Mouse (Mus musculus): Measurements from ENCODE around the gene Slc52a3. TPM values are rescaled to one million over a fixed set of nuclear protein-coding genes. Genes with fewer than 3 reads are reported as not detected.
"Not testable (repeated sequence)": the region's sequence is repeated elsewhere in the genome, so short reads cannot be mapped to it uniquely, and the experiment has no call there.

Gene Slc52a3
- polyA plus RNA-seq, 2 experiments, result 2.7 to 3.6 TPM

DNA sequence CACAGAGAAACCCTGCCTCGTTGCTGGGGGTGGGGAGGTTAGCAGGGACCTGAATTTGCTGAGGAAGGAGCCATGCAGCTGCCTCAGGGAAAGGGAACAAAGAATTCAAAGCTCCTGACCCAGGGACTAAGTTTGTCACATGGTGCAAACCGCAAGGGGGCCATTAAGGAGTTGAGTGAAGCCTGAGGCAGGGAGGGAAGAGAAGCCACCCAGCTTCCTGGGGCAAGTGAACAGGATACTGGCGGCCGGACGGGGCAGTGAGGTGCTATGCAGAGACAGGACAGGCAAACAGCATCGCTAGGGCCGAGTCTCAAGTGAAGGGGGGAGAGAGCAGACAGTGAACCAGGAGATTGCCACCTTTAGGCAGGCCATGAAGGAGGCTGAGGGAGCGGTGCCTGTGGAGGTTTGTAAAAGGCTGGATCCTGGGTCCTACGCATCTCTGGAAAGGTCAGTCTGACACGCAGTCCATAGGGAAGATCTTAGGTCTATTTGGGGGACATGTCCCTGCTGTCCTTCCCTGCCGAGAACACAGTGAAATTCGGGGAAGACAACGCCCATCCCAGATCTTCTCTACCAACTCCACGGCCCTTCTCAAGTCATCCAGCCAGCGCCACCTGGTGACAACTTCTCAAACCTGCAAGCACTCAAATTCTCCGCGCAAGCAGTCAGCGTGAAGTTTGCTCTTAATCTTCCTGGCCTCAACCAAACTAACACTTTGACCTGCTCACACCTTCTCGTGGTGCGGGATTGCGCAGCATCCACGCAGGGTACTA is 1.8 kb upstream of the Slc52a3 start:
- peak; percentile 71 for DNase-seq (ENCODE audit: low spot score)
- Histone ChIP-seq H3K9me3 (ENCODE audit: control insufficient read depth, low read length) (no peaks in the 10 kb centered on the region), H3K4me1 (ENCODE audit: control insufficient read depth, insufficient read depth, low read length) (no peaks in the 10 kb centered on the region), H3K36me3 (ENCODE audit: control insufficient read depth, insufficient read depth, low read length) (no peaks in the 10 kb centered on the region), H3K9ac (ENCODE audit: low read depth, low read length, severe bottlenecking) (no peak overlapping the region), H3K27ac (replicated peaks; ENCODE audit: low read depth, low read length) (no peak overlapping the region), H3K4me3 (replicated peaks; ENCODE audit: low read length) (0 out of 2 replicates have a peak overlapping the region, but pooled peaks have one; percentile 12), H3K27me3 (ENCODE audit: control insufficient read depth, insufficient read depth, low read length) (peaks cover 25% of the 10 kb centered on the region), H3K4me2 (replicated peaks; ENCODE audit: low read depth, low read length, severe bottlenecking) (peak overlapping the region; percentile 38)
- no peak for TF ChIP-seq POLR2A (IDR thresholded peaks at IDR 0.05; ENCODE audit: borderline replicate concordance, extremely low read depth, insufficient read depth, insufficient read length)
- 6% methylated on average over 21 of the region's 22 CpGs for whole genome bisulfite sequencing
- peak; percentile 58; the same call in 1 of the 2 replicates for ATAC-seq (ENCODE audit: low FRiP score, low read depth)

GRCm38 (mm10) chr2:151997190-151997575 is 872 bp downstream of the Slc52a3 start:
- not testable (repeated sequence) for H3K4me1 ChIP-seq (ENCODE audit: control insufficient read depth, insufficient read depth, low read length); ATAC-seq (ENCODE audit: low FRiP score, low read depth); H3K27ac ChIP-seq (replicated peaks; ENCODE audit: low read depth, low read length); H3K36me3 ChIP-seq (ENCODE audit: control insufficient read depth, insufficient read depth, low read length); H3K9ac ChIP-seq (ENCODE audit: low read depth, low read length, severe bottlenecking); H3K4me2 ChIP-seq (replicated peaks; ENCODE audit: low read depth, low read length, severe bottlenecking); H3K4me3 ChIP-seq (replicated peaks; ENCODE audit: low read length); H3K9me3 ChIP-seq (ENCODE audit: control insufficient read depth, low read length); DNase-seq (ENCODE audit: low spot score)
- peaks cover 40% of the 10 kb centered on the region for H3K27me3 ChIP-seq (ENCODE audit: control insufficient read depth, insufficient read depth, low read length)
- 49% methylated on average over 2 of the region's 2 CpGs for WGBS

- no peaks in the 10 kb centered on the region for H3K4me1 ChIP-seq (ENCODE audit: control insufficient read depth, insufficient read depth, low read length)
- H3K9ac ChIP-seq (ENCODE audit: low read depth, low read length, severe bottlenecking), result no peak overlapping the region
- H3K4me2 ChIP-seq (replicated peaks; ENCODE audit: low read depth, low read length, severe bottlenecking), result no peak overlapping the region
- no peaks in the 10 kb centered on the region for H3K36me3 ChIP-seq (ENCODE audit: control insufficient read depth, insufficient read depth, low read length)
- TF ChIP-seq POLR2A (IDR thresholded peaks at IDR 0.05; ENCODE audit: borderline replicate concordance, extremely low read depth, insufficient read depth, insufficient read length), result no peak
- H3K27me3 ChIP-seq (ENCODE audit: control insufficient read depth, insufficient read depth, low read length), result peaks cover 40% of the 10 kb centered on the region
- no peak overlapping the region for H3K4me3 ChIP-seq (replicated peaks; ENCODE audit: low read length)
- DNase-seq (ENCODE audit: low spot score) (no peak), ATAC-seq (ENCODE audit: low FRiP score, low read depth) (no peak)
- no peak overlapping the region for H3K27ac ChIP-seq (replicated peaks; ENCODE audit: low read depth, low read length)
- 41% methylated on average over 8 of the region's 8 CpGs for WGBS
- no peaks in the 10 kb centered on the region for H3K9me3 ChIP-seq (ENCODE audit: control insufficient read depth, low read length)
Measured at GRCm38 (mm10) chr2:151997776-151998504, 1.6 kb downstream of the Slc52a3 start.

DNA sequence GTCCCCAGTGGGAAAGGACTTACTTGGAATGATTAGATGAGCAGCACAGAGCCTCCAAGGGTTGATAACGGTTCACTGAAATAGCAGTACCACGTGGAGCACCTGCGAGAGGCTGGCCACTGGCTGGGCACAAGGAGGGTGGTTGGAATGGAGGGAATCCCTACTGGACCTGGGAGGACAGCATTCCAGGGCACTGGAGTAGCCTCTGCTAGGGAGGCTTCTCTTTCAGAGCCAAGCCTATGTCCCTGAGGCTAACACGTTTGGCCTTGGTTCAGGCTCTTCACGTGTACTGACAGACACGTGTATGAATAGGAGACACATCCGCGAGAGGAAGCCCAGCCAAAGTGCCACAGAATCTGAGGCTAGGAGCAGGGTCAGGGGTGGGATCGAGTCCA is 2.2 kb downstream of the Slc52a3 start:
- ATAC-seq (ENCODE audit: low FRiP score, low read depth) (no peak), DNase-seq (ENCODE audit: low spot score) (no peak)
- no peak for TF ChIP-seq POLR2A (IDR thresholded peaks at IDR 0.05; ENCODE audit: borderline replicate concordance, extremely low read depth, insufficient read depth, insufficient read length)
- 67% methylated on average over 9 of the region's 9 CpGs for WGBS
- no peaks in the 10 kb centered on the region for H3K9me3 ChIP-seq (ENCODE audit: control insufficient read depth, low read length)
- H3K36me3 ChIP-seq (ENCODE audit: control insufficient read depth, insufficient read depth, low read length), result no peaks in the 10 kb centered on the region
- no peak overlapping the region for H3K9ac ChIP-seq (ENCODE audit: low read depth, low read length, severe bottlenecking)
- H3K4me2 ChIP-seq (replicated peaks; ENCODE audit: low read depth, low read length, severe bottlenecking), result no peak overlapping the region
- no peak overlapping the region for H3K27ac ChIP-seq (replicated peaks; ENCODE audit: low read depth, low read length)
- peaks cover 40% of the 10 kb centered on the region for H3K27me3 ChIP-seq (ENCODE audit: control insufficient read depth, insufficient read depth, low read length)
- no peaks in the 10 kb centered on the region for H3K4me1 ChIP-seq (ENCODE audit: control insufficient read depth, insufficient read depth, low read length)
- H3K4me3 ChIP-seq (replicated peaks; ENCODE audit: low read length), result no peak overlapping the region

GRCm38 (mm10) chr2:151998932-151999331 is 2.6 kb downstream of the Slc52a3 start:
- ATAC-seq (ENCODE audit: low FRiP score, low read depth) (no peak), DNase-seq (ENCODE audit: low spot score) (no peak)
- H3K36me3 ChIP-seq (ENCODE audit: control insufficient read depth, insufficient read depth, low read length), result no peaks in the 10 kb centered on the region
- H3K4me1 ChIP-seq (ENCODE audit: control insufficient read depth, insufficient read depth, low read length), result no peaks in the 10 kb centered on the region
- H3K27ac ChIP-seq (replicated peaks; ENCODE audit: low read depth, low read length), result no peak overlapping the region
- WGBS, result 71% methylated on average over 4 of the region's 4 CpGs
- no peak overlapping the region for H3K4me3 ChIP-seq (replicated peaks; ENCODE audit: low read length)
- no peaks in the 10 kb centered on the region for H3K9me3 ChIP-seq (ENCODE audit: control insufficient read depth, low read length)
- H3K4me2 ChIP-seq (replicated peaks; ENCODE audit: low read depth, low read length, severe bottlenecking), result no peak overlapping the region
- TF ChIP-seq POLR2A (IDR thresholded peaks at IDR 0.05; ENCODE audit: borderline replicate concordance, extremely low read depth, insufficient read depth, insufficient read length), result no peak
- H3K9ac ChIP-seq (ENCODE audit: low read depth, low read length, severe bottlenecking), result no peak overlapping the region
- peaks cover 40% of the 10 kb centered on the region for H3K27me3 ChIP-seq (ENCODE audit: control insufficient read depth, insufficient read depth, low read length)
